Mouse (Mus musculus) lung, embryonic 15.5 days (tissue): ENCODE results near the gene Hormad2. TPM values are rescaled to one million over a fixed set of nuclear protein-coding genes. Genes with fewer than 3 reads are reported as not detected.

Source experiments
- ATAC-seq: fragments of 200-750 bp; cut with Nextera tagmentation; 2 replicates; pipeline ENCODE4 v1.8.0; 2017; ENCODE audit warnings: moderate number of reproducible peaks, borderline replicate concordance; ENCODE audit not compliant: low FRiP score, low TSS enrichment; ENCODE audit errors: extremely low read depth
- H3K27ac ChIP-seq: fragments of 300-500 bp; sonication (generic); 2 replicates; pipeline ENCODE4 v1.5.1; 2015; ENCODE audit warnings: moderate library complexity, mild to moderate bottlenecking, inconsistent platforms
- H3K27me3 ChIP-seq: fragments of 300-500 bp; sonication (generic); 2 replicates; pipeline ENCODE4 v1.6.1; 2015; ENCODE audit warnings: inconsistent platforms
- H3K36me3 ChIP-seq: fragments of 300-500 bp; sonication (generic); 2 replicates; pipeline ENCODE4 v1.6.1; 2015; ENCODE audit warnings: inconsistent platforms
- H3K4me1 ChIP-seq: fragments of 300-500 bp; sonication (generic); 2 replicates; pipeline ENCODE4 v1.6.1; 2015; ENCODE audit warnings: inconsistent platforms
- H3K4me2 ChIP-seq: fragments of 300-500 bp; sonication (generic); 2 replicates; pipeline ENCODE4 v1.6.1; 2015; ENCODE audit warnings: inconsistent platforms, mild to moderate bottlenecking, moderate library complexity
- H3K4me3 ChIP-seq: fragments of 300-500 bp; sonication (generic); 2 replicates; pipeline ENCODE4 v1.5.1; 2015; ENCODE audit warnings: mild to moderate bottlenecking, inconsistent platforms
- H3K9ac ChIP-seq: fragments of 300-500 bp; sonication (generic); 2 replicates; pipeline ENCODE4 v1.6.1; 2015; ENCODE audit warnings: inconsistent platforms
- H3K9me3 ChIP-seq: fragments of 300-500 bp; sonication (generic); 2 replicates; pipeline ENCODE4 v1.6.1; 2016; ENCODE audit warnings: inconsistent platforms
- WGBS: fragments of 180-500 bp; shearing (Covaris S2); methylation state at CpG from one replicate; pipeline ENCODE4 v1.1.7; 2015; 5-methylcytosine and 5-hydroxymethylcytosine counted together
- polyA plus RNA-seq: library from polyadenylated mRNA; unstranded; fragments of >200 nt; fragmentation: Nextera tagmentation; extraction: Ambion mirVana; gene quantifications from 2 replicates; pipeline ENCODE4 v1.2.1, GENCODE M21; 2015

The Hormad2 gene
- polyA plus RNA-seq, 1 experiment from 2014 or later, result 0.22 TPM

DNA sequence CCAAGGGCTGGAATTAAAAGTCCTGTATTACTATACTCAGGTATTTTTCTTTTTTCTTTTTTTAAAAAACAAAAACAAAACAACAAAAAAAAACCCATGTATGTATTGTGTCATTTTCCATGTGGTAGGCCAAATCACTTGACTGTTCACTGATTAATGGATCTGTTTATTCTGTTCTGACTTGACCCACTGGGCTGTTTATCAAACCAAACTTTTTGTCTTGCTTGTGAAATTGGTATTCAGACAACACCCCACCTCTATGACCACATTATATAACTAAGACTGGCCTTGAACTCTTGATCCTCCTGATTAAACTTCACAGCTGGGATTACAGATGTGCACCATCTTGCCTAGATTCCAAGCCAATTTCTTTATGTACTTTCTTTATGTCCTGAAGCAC is 46.7 kb downstream of the Hormad2 start:
- no peaks in the 10 kb centered on the region for H3K9me3 ChIP-seq
- H3K36me3 ChIP-seq, result no peaks in the 10 kb centered on the region
- H3K4me2 ChIP-seq, result no peak overlapping the region
- H3K9ac ChIP-seq, result no peak overlapping the region
- H3K4me3 ChIP-seq, result no peak overlapping the region
- ATAC-seq, result no peak
- no peaks in the 10 kb centered on the region for H3K27me3 ChIP-seq
- no peaks in the 10 kb centered on the region for H3K4me1 ChIP-seq
- no peak overlapping the region for H3K27ac ChIP-seq

DNA sequence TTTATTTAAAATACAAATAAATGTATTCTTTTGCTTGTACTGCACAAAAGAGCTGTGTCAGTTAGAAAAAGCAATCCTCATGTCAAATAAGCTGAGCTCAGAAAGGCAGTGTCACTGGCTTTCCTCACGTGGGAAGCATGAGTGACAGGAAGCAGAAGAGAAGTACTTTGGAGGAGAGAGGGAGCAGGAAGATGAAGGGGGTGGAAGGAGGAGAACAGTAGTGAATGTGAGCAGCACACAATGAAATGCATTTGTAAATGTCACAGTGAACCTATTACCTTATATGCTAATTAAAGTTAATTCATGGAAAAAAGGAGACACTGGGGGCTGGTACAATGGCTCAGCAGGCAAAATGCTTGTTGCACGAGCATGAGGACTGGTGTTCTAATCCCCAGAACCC is 52.9 kb downstream of the Hormad2 start:
- no peak overlapping the region for H3K4me3 ChIP-seq
- H3K36me3 ChIP-seq, result no peaks in the 10 kb centered on the region
- no peaks in the 10 kb centered on the region for H3K4me1 ChIP-seq
- H3K27me3 ChIP-seq, result no peaks in the 10 kb centered on the region
- no peaks in the 10 kb centered on the region for H3K9me3 ChIP-seq
- no peak overlapping the region for H3K4me2 ChIP-seq
- H3K9ac ChIP-seq, result no peak overlapping the region
- WGBS, result 20% methylated on average over 2 of the region's 2 CpGs
- H3K27ac ChIP-seq, result no peak overlapping the region
- no peak for ATAC-seq

DNA sequence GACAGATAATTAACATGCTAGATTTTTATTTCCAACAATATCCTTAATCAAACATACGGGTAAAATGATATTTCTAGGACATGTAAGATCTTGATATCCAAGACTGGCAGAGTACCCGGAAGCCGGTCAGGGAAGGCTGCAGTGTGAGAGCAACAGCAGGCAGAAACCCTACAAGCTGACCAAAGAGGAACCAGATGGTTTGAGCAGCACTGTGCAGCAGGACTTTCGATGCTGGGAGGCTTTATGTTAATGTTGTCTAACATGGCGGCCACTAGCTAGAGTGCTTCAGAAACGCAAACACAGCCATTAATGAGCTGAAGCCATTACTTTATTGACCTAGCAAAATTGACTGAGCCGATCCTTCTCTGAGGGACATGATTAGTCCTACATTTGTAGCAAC is 58.6 kb downstream of the Hormad2 start:
- Histone ChIP-seq H3K27ac (no peak overlapping the region), H3K27me3 (no peaks in the 10 kb centered on the region), H3K4me3 (no peak overlapping the region), H3K4me1 (no peaks in the 10 kb centered on the region), H3K36me3 (no peaks in the 10 kb centered on the region), H3K4me2 (no peak overlapping the region), H3K9me3 (no peaks in the 10 kb centered on the region), H3K9ac (no peak overlapping the region)
- 87% methylated on average over 7 of the region's 7 CpGs for WGBS
- ATAC-seq, result no peak

DNA sequence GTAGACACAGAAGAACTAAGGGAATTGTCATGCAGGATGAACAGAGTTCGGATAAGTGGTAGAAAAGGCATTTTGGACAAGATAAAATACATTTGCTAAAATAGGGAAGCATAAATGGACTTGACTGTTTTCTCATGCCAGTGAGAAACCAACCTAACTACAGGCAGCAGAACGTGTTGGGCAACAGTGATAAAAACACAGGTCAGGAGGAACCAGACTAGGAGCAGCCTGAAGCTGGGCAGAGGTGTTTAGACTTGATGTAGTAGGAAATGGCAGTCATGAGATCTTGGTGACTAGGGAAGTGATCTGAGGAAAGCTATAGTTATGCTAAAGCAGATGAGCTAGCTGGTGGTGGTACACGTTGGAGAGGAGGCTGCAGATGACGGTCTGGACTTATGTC is 61.0 kb downstream of the Hormad2 start:
- H3K9ac ChIP-seq, result no peak overlapping the region
- no peak overlapping the region for H3K4me2 ChIP-seq
- no peaks in the 10 kb centered on the region for H3K9me3 ChIP-seq
- H3K27me3 ChIP-seq, result no peaks in the 10 kb centered on the region
- whole genome bisulfite sequencing, result 63% methylated on average over 4 of the region's 4 CpGs
- no peaks in the 10 kb centered on the region for H3K4me1 ChIP-seq
- no peaks in the 10 kb centered on the region for H3K36me3 ChIP-seq
- H3K4me3 ChIP-seq, result no peak overlapping the region
- ATAC-seq, result no peak
- no peak overlapping the region for H3K27ac ChIP-seq

DNA sequence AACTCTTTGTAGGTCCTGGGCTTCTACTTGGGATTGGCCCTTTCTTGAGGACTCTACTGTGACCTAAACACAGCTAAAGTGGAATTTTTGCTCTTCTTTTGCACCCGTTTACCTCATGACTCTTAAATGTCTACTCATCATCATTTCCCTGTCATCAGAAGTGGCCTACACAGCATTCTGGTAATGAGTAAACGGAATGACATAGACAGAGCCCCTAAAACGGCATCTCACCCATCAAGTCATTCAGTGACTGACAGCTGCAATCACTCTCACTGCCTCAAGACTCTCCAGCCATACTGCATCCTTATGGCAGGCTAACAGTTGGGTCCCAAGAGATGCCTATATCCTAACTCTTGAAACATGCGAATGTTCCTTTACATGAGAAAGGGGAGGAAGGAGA is 74.5 kb downstream of the Hormad2 start:
- WGBS, result 61% methylated on average over 4 of the region's 4 CpGs
- H3K9ac ChIP-seq, result no peak overlapping the region
- no peak for ATAC-seq
- H3K36me3 ChIP-seq, result no peaks in the 10 kb centered on the region
- no peak overlapping the region for H3K27ac ChIP-seq
- no peaks in the 10 kb centered on the region for H3K9me3 ChIP-seq
- H3K4me2 ChIP-seq, result no peak overlapping the region
- H3K4me3 ChIP-seq, result no peak overlapping the region
- no peaks in the 10 kb centered on the region for H3K4me1 ChIP-seq
- H3K27me3 ChIP-seq, result no peaks in the 10 kb centered on the region

DNA sequence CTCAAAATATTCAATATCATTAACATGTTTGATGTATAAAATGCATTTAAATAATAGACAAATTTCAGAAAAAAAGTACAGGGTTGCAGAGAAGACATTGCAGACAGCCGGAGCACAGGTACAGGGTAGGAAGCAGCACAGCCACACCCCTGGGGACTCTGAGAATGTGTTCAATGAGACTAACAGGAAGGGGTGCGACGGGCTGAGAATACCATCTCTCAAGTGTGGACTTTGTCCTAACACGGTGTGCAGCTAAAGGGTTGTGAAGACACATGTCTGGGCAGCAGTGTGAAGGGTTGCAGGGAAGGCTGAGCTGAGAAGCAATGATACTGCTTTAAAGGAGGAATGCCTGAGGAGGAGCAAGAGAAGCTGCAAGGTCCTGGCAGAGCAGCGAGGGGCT is 85.5 kb downstream of the Hormad2 start:
- no peak overlapping the region for H3K4me3 ChIP-seq
- ATAC-seq, result no peak
- H3K36me3 ChIP-seq, result no peaks in the 10 kb centered on the region
- WGBS, result 54% methylated on average over 5 of the region's 5 CpGs
- H3K9me3 ChIP-seq, result no peaks in the 10 kb centered on the region
- H3K27ac ChIP-seq, result no peak overlapping the region
- no peak overlapping the region for H3K4me2 ChIP-seq
- no peaks in the 10 kb centered on the region for H3K27me3 ChIP-seq
- no peak overlapping the region for H3K9ac ChIP-seq
- no peaks in the 10 kb centered on the region for H3K4me1 ChIP-seq

DNA sequence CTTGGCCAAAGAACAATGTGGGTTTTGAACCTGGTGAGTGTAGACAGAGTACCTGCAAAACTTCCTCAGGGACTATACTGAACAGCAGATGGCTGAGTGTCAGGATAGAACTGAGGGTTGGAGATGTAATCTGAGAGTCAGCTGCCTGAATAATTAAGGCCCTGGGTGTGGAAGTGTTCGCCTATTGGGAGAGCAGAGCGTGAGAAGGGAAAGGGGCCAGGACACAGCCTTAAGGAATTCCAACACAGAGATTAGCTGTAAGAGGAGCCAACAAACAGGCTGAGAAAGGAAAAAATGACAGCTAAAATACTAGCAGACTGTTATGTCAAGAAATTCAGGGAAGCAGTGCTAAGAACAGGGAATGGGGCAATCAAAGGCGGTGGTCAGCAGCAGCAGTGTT is 88.3 kb downstream of the Hormad2 start:
- no peaks in the 10 kb centered on the region for H3K36me3 ChIP-seq
- no peak overlapping the region for H3K27ac ChIP-seq
- H3K4me3 ChIP-seq, result no peak overlapping the region
- no peaks in the 10 kb centered on the region for H3K9me3 ChIP-seq
- 46% methylated on average over 3 of the region's 3 CpGs for WGBS
- H3K4me2 ChIP-seq, result no peak overlapping the region
- no peaks in the 10 kb centered on the region for H3K27me3 ChIP-seq
- H3K4me1 ChIP-seq, result no peaks in the 10 kb centered on the region
- no peak overlapping the region for H3K9ac ChIP-seq
- ATAC-seq, result no peak

DNA sequence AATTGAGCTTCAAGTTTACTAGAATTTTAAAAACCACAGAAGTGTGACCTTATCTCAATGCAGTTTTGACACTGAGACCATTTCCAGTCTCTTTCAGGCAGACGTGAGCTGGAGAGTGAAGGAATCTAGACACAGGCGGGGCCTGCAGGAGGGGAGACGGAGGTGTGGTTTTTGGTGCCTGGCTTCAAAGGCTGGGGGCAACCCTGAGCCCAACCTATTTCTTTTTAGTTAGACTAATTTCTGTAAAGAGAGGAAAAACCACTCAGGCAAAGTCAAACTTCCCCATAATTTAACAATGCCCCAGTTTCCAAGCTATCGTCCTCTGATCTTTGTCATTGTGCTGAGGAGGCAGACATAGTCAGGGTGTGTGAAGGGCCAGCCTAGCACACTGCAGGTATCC is 97.0 kb downstream of the Hormad2 start:
- no peak overlapping the region for H3K4me3 ChIP-seq
- no peak overlapping the region for H3K9ac ChIP-seq
- no peaks in the 10 kb centered on the region for H3K9me3 ChIP-seq
- H3K27ac ChIP-seq, result no peak overlapping the region
- no peak overlapping the region for H3K4me2 ChIP-seq
- 0 out of 2 replicates have a peak, but pooled peaks cover 6% of the 10 kb centered on the region for H3K4me1 ChIP-seq
- no peaks in the 10 kb centered on the region for H3K27me3 ChIP-seq
- 48% methylated on average over 4 of the region's 4 CpGs for WGBS
- no peak for ATAC-seq
- H3K36me3 ChIP-seq, result no peaks in the 10 kb centered on the region

DNA sequence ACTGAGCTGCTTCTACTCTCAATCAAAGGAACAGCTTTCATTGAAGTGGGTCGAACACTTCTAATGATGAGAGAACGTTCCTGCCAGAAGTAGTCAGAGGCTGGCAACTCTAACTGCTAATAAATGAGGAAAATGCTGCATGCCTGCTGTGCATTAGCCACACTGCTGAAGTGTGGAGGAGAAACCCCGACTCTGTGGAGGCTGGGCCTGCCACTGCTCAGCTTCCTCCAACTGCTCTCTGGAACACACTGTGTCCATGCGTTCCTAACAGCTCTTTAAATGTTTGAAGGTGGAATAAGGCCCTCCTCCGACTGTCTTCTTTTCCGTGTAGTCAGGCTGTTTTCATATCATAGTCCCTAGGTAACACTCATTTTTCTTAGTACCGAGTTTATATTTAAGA is 98.9 kb downstream of the Hormad2 start:
- Histone ChIP-seq H3K4me2 (no peak overlapping the region), H3K4me3 (no peak overlapping the region), H3K9me3 (no peaks in the 10 kb centered on the region), H3K4me1 (0 out of 2 replicates have a peak, but pooled peaks cover 6% of the 10 kb centered on the region), H3K27me3 (0 out of 2 replicates have a peak, but pooled peaks cover 4% of the 10 kb centered on the region), H3K9ac (no peak overlapping the region), H3K27ac (no peak overlapping the region), H3K36me3 (no peaks in the 10 kb centered on the region)
- 61% methylated on average over 7 of the region's 7 CpGs for WGBS
- ATAC-seq, result no peak

DNA sequence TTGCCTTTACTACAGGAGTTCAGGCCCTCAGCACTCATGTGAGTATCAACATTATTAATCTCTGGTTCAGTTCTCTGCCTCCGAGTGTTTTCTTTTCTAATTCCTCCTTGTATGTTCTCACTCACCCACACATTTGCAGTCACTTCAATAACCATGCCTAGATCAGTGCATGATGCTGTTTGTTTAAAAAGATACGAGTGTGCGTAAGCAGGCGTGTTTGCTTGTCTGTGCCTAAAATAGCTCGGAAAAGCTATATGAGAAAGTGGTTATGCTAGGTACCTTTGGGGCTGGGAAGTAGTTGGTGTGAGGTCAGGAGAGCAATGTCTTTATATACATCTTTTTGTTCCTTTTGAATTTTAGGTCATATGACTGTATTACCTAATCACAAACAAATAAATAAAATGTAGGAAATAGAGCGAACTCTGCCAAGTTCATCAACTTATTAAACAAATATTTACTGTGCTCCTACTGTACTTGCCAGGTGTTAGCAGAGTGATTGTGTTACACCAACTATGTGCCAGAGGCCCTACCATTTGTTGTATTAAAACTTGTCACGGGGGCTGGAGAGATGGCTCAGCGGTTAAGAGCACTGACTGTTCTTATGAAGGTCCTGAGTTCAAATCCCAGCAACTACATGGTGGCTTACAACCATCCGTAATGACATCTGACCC is 100.7 kb downstream of the Hormad2 start:
- no peaks in the 10 kb centered on the region for H3K9me3 ChIP-seq
- no peak overlapping the region; the same call in 1 of the 2 replicates for H3K27ac ChIP-seq
- ATAC-seq, result peak; percentile 65; the same call in 1 of the 2 replicates
- no peak overlapping the region for H3K9ac ChIP-seq
- 0 out of 2 replicates have a peak, but pooled peaks cover 6% of the 10 kb centered on the region for H3K4me1 ChIP-seq
- H3K27me3 ChIP-seq, result 0 out of 2 replicates have a peak, but pooled peaks cover 4% of the 10 kb centered on the region
- no peaks in the 10 kb centered on the region for H3K36me3 ChIP-seq
- H3K4me2 ChIP-seq, result no peak overlapping the region
- WGBS, result 49% methylated on average over 9 of the region's 9 CpGs
- H3K4me3 ChIP-seq, result no peak overlapping the region

DNA sequence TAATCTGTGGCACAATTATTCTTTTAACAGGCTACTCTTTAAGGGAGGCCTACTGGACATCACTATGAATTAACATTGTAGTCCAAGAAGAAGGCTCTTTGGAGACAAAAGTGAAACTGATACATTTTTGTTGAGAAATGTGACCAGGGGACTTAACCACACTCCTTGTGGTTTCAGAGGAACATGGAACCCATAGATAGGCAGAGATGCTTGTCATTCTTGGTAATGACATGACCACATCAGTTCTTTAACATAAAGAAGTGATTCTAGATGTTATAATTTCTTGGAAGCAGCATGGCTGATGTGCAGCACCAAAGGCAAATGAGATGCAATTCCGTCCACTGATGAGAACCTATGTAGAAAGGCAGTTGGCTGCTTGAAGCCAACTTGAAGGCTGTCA is 101.6 kb downstream of the Hormad2 start:
- no peaks in the 10 kb centered on the region for H3K36me3 ChIP-seq
- H3K27ac ChIP-seq, result no peak overlapping the region
- WGBS, result 80% methylated on average over 1 of the region's 1 CpGs
- ATAC-seq, result no peak
- H3K4me1 ChIP-seq, result 0 out of 2 replicates have a peak, but pooled peaks cover 6% of the 10 kb centered on the region
- 0 out of 2 replicates have a peak, but pooled peaks cover 4% of the 10 kb centered on the region for H3K27me3 ChIP-seq
- H3K9ac ChIP-seq, result no peak overlapping the region
- H3K4me2 ChIP-seq, result no peak overlapping the region
- H3K9me3 ChIP-seq, result no peaks in the 10 kb centered on the region
- no peak overlapping the region for H3K4me3 ChIP-seq

DNA sequence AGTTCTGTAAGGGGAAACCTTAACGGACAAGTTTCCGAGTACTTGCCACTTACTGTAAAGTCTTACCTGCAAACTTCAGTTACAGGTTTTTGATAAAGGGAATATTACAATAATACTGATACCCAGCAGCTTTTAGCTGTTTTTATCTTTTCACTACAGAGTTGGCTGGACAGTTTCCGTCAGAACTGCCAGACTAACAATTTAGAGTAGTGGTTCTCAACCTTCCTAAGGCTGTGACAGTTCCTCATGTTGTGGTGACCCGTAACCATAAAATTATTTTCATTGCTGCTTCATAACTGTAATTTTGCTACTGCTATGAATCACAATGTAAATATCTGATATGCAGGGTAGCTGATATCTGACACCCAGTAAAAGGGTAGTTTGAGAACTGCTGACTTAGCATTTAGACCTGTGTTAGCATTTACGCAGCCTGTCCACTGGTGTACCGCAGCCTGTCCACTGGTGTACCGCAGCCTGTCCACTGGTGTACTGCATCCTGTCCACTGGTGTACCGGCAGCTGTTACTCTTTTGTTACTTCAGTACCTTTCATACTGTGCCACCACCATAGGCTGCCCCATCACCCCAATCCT is 104.1 kb downstream of the Hormad2 start:
- Histone ChIP-seq H3K4me3 (no peak overlapping the region), H3K36me3 (no peaks in the 10 kb centered on the region), H3K4me1 (0 out of 2 replicates have a peak, but pooled peaks cover 6% of the 10 kb centered on the region), H3K9ac (no peak overlapping the region), H3K9me3 (no peaks in the 10 kb centered on the region), H3K27me3 (0 out of 2 replicates have a peak, but pooled peaks cover 4% of the 10 kb centered on the region), H3K4me2 (no peak overlapping the region), H3K27ac (no peak overlapping the region)
- ATAC-seq, result no peak
- 73% methylated on average over 8 of the region's 8 CpGs for WGBS
